Mouse (Mus musculus) hematopoietic stem cell, adult 5-6 weeks (primary cell): Measurements from ENCODE around the gene Gm6760. TPM values are rescaled to one million over a fixed set of nuclear protein-coding genes. Genes with fewer than 3 reads are reported as not detected.

Experiments used
- ATAC-seq, 2 experiments: fragments of 125-278 bp in 1 of 2; replicated peaks in 1 of 2; 2 replicates each; pipeline ENCODE4 v1.8.0; 2016 to 2017; ENCODE audit warnings: inconsistent platforms in 2 of 2, mild to moderate bottlenecking in 2 of 2, moderate number of reproducible peaks in 2 of 2, low read depth in 1 of 2, moderate TSS enrichment in 1 of 2; ENCODE audit not compliant: low FRiP score in 2 of 2, poor library complexity in 2 of 2, severe bottlenecking in 2 of 2, insufficient read depth in 1 of 2, low TSS enrichment in 1 of 2
- total RNA-seq: library from RNA; stranded (forward); fragments of 172-1452, 232-1000 nt; gene quantifications from 2 replicates; pipeline ENCODE4 v1.2.3, GENCODE M21; 2017

The Gm6760 gene
- not detected in 2 replicates for total RNA-seq

GRCm38 (mm10) chrX:64152098-64152497 lies at the start of gene Gm6760:
TSS of gene Gm6760 (minus strand) at chrX:64152198.
- ATAC-seq = no peak

- ATAC-seq = no peak
Observed at GRCm38 (mm10) chrX:64181246-64181645, 29.2 kb upstream of the Gm6760 start.

- no peak for ATAC-seq
Observed at GRCm38 (mm10) chrX:64173248-64173647, 21.2 kb upstream of the Gm6760 start, which contains the start of gene 3830417A13Rik. TSS of gene 3830417A13Rik (plus strand) at chrX:64173548.

Other genes starting within 250 kb of the Gm6760 start
- gene 3830417A13Rik, start 21.4 kb upstream of the Gm6760 start, total RNA-seq = not detected in 2 replicates
- not detected in 2 replicates for gene Slitrk4, start 124.8 kb upstream of the Gm6760 start, total RNA-seq